Mouse (Mus musculus) CH12.LX (cell line): ENCODE results near the gene Krt90. TPM values are rescaled to one million over a fixed set of nuclear protein-coding genes. Genes with fewer than 3 reads are reported as not detected.

ENCODE experiments used
- polyA plus RNA-seq: library from polyadenylated mRNA; unstranded; fragments of >175 nt; gene quantifications from 2 replicates; pipeline ENCODE4 v1.2.1, GENCODE M21; 2012; ENCODE audit warnings: low read depth; ENCODE audit not compliant: insufficient read length
- total RNA-seq, 2 experiments: library from RNA; depleted of rRNA; stranded (reverse); fragments of 300-350 nt in 1 of 2; fragments of >200 nt in 1 of 2; gene quantifications; 2 replicates each; pipeline ENCODE4 v1.2.3; 2012 to 2014

The Krt90 gene
- total and polyA plus RNA-seq, 3 experiments = not detected

Other genes starting within 250 kb of the Krt90 start
- not detected in 2 replicates for gene Krt80, start 192.8 kb downstream of the Krt90 start, total RNA-seq (2012; rRNA removed)
- not detected in 2 replicates for gene Krt80, start 192.8 kb downstream of the Krt90 start, total RNA-seq (2014; rRNA removed)
- 0.20 TPM in 1 of 2 replicates, not detected in the other for gene Krt80, start 192.8 kb downstream of the Krt90 start, polyA plus RNA-seq
- 0.55 TPM in 2 replicates for gene Krt7, start 151.9 kb downstream of the Krt90 start, total RNA-seq (2012; rRNA removed)
- 0.46 and 0.81 TPM in 2 replicates for gene Krt7, start 151.9 kb downstream of the Krt90 start, total RNA-seq (2014; rRNA removed)
- gene Krt7, start 151.9 kb downstream of the Krt90 start, polyA plus RNA-seq = 2.5 and 4.1 TPM in 2 replicates
- 0.08 TPM in 1 of 2 replicates, not detected in the other for gene Krt87, start 124.1 kb downstream of the Krt90 start, total RNA-seq (2012; rRNA removed)
- not detected in 2 replicates for gene Krt87, start 124.1 kb downstream of the Krt90 start, total RNA-seq (2014; rRNA removed)
- 0.11 and 0.16 TPM in 2 replicates for gene Krt87, start 124.1 kb downstream of the Krt90 start, polyA plus RNA-seq
- not detected in 2 replicates for gene Krt88, start 115.2 kb downstream of the Krt90 start, total RNA-seq (2012; rRNA removed)
- gene Krt88, start 115.2 kb downstream of the Krt90 start, total RNA-seq (2014; rRNA removed) = not detected in 2 replicates
- not detected in 2 replicates for gene Krt88, start 115.2 kb downstream of the Krt90 start, polyA plus RNA-seq
- gene Krt81, start 99.2 kb downstream of the Krt90 start, total RNA-seq (2012; rRNA removed) = not detected in 2 replicates
- not detected in 2 replicates for gene Krt81, start 99.2 kb downstream of the Krt90 start, total RNA-seq (2014; rRNA removed)
- not detected in 2 replicates for gene Krt81, start 99.2 kb downstream of the Krt90 start, polyA plus RNA-seq
- gene Krt86, start 89.5 kb downstream of the Krt90 start, total RNA-seq (2012; rRNA removed) = not detected in 2 replicates
- not detected in 2 replicates for gene Krt86, start 89.5 kb downstream of the Krt90 start, total RNA-seq (2014; rRNA removed)
- not detected in 2 replicates for gene Krt86, start 89.5 kb downstream of the Krt90 start, polyA plus RNA-seq
- not detected in 2 replicates for gene Krt83, start 71.4 kb downstream of the Krt90 start, total RNA-seq (2012; rRNA removed)
- not detected in 2 replicates for gene Krt83, start 71.4 kb downstream of the Krt90 start, total RNA-seq (2014; rRNA removed)
- gene Krt83, start 71.4 kb downstream of the Krt90 start, polyA plus RNA-seq = not detected in 2 replicates
- not detected in 2 replicates for gene Gm49425, start 45.7 kb downstream of the Krt90 start, total RNA-seq (2012; rRNA removed)
- not detected in 2 replicates for gene Gm49425, start 45.7 kb downstream of the Krt90 start, total RNA-seq (2014; rRNA removed)
- gene Gm49425, start 45.7 kb downstream of the Krt90 start, polyA plus RNA-seq = not detected in 2 replicates
- gene Krt84, start 30.1 kb downstream of the Krt90 start, total RNA-seq (2012; rRNA removed) = not detected in 2 replicates
- gene Krt84, start 30.1 kb downstream of the Krt90 start, total RNA-seq (2014; rRNA removed) = not detected in 2 replicates
- gene Krt84, start 30.1 kb downstream of the Krt90 start, polyA plus RNA-seq = not detected in 2 replicates
- gene Krt82, start 12.3 kb downstream of the Krt90 start, total RNA-seq (2012; rRNA removed) = not detected in 2 replicates
- gene Krt82, start 12.3 kb downstream of the Krt90 start, total RNA-seq (2014; rRNA removed) = not detected in 2 replicates
- not detected in 2 replicates for gene Krt82, start 12.3 kb downstream of the Krt90 start, polyA plus RNA-seq
- gene Krt75, start 11.0 kb upstream of the Krt90 start, total RNA-seq (2012; rRNA removed) = not detected in 2 replicates
- gene Krt75, start 11.0 kb upstream of the Krt90 start, total RNA-seq (2014; rRNA removed) = not detected in 2 replicates
- not detected in 2 replicates for gene Krt75, start 11.0 kb upstream of the Krt90 start, polyA plus RNA-seq
- not detected in 2 replicates for gene Gm5414, start 65.2 kb upstream of the Krt90 start, total RNA-seq (2012; rRNA removed)
- gene Gm5414, start 65.2 kb upstream of the Krt90 start, total RNA-seq (2014; rRNA removed) = not detected in 2 replicates
- gene Gm5414, start 65.2 kb upstream of the Krt90 start, polyA plus RNA-seq = not detected in 2 replicates
- not detected in 2 replicates for gene Gm5478, start 84.4 kb upstream of the Krt90 start, total RNA-seq (2012; rRNA removed)
- gene Gm5478, start 84.4 kb upstream of the Krt90 start, total RNA-seq (2014; rRNA removed) = not detected in 2 replicates
- gene Gm5478, start 84.4 kb upstream of the Krt90 start, polyA plus RNA-seq = not detected in 2 replicates
- not detected in 2 replicates for gene Krt6b, start 117.3 kb upstream of the Krt90 start, total RNA-seq (2012; rRNA removed)
- not detected in 2 replicates for gene Krt6b, start 117.3 kb upstream of the Krt90 start, total RNA-seq (2014; rRNA removed)
- gene Krt6b, start 117.3 kb upstream of the Krt90 start, polyA plus RNA-seq = not detected in 2 replicates
- gene Krt6a, start 131.4 kb upstream of the Krt90 start, total RNA-seq (2012; rRNA removed) = not detected in 2 replicates
- not detected in 2 replicates for gene Krt6a, start 131.4 kb upstream of the Krt90 start, total RNA-seq (2014; rRNA removed)
- not detected in 2 replicates for gene Krt6a, start 131.4 kb upstream of the Krt90 start, polyA plus RNA-seq
- not detected in 2 replicates for gene Krt5, start 149.9 kb upstream of the Krt90 start, total RNA-seq (2012; rRNA removed)
- gene Krt5, start 149.9 kb upstream of the Krt90 start, total RNA-seq (2014; rRNA removed) = not detected in 2 replicates
- not detected in 2 replicates for gene Krt5, start 149.9 kb upstream of the Krt90 start, polyA plus RNA-seq
- not detected in 2 replicates for gene Krt71, start 180.2 kb upstream of the Krt90 start, total RNA-seq (2012; rRNA removed)
- not detected in 2 replicates for gene Krt71, start 180.2 kb upstream of the Krt90 start, total RNA-seq (2014; rRNA removed)
- gene Krt71, start 180.2 kb upstream of the Krt90 start, polyA plus RNA-seq = not detected in 2 replicates
- not detected in 2 replicates for gene Krt72, start 223.5 kb upstream of the Krt90 start, total RNA-seq (2012; rRNA removed)
- not detected in 2 replicates for gene Krt72, start 223.5 kb upstream of the Krt90 start, total RNA-seq (2014; rRNA removed)
- gene Krt72, start 223.5 kb upstream of the Krt90 start, polyA plus RNA-seq = not detected in 2 replicates
- not detected in 2 replicates for gene Krt73, start 239.4 kb upstream of the Krt90 start, total RNA-seq (2012; rRNA removed)
- not detected in 2 replicates for gene Krt73, start 239.4 kb upstream of the Krt90 start, total RNA-seq (2014; rRNA removed)
- not detected in 2 replicates for gene Krt73, start 239.4 kb upstream of the Krt90 start, polyA plus RNA-seq